Mouse (Mus musculus): ENCODE results near the gene Zfp462. TPM values are rescaled to one million over a fixed set of nuclear protein-coding genes. Genes with fewer than 3 reads are reported as not detected.
"Not testable (repeated sequence)": the region's sequence is repeated elsewhere in the genome, so short reads cannot be mapped to it uniquely, and the experiment has no call there.

The Zfp462 gene
- not detected in 3 replicates for total RNA-seq (2017)

DNA sequence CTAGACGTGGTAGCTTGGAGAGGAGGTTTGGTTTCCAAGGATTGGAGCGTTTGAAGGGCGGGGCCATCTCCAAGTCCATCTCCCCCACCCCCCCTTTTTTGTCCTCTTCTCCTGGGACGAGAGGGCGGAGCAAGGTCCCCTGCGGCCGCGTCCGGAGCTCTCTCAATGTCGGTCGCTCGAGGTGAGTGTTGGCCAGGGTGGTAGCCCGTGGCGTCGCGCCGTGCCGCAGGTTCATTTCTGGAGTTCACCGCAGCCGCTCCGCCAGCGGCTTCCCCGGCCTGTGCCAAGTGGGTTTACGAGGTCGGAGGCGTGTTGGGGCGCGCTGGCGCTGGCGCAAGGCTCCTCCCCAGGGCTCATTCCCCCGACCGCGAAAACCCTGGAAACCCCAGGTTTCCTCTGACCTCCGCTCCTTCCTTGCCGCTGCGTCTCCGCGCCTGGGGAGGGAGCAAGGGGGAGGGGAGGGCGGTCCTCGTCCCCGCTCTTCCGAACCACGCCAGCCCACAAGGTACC lies at the start of gene Zfp462:
Gene Zfp462, plus strand, starts transcription at position 128 of the 510 bp plus-strand sequence.
- ATAC-seq (replicated peaks; ENCODE audit: insufficient number of reproducible peaks, low FRiP score, low TSS enrichment, poor library complexity, severe bottlenecking) = no peak

DNA sequence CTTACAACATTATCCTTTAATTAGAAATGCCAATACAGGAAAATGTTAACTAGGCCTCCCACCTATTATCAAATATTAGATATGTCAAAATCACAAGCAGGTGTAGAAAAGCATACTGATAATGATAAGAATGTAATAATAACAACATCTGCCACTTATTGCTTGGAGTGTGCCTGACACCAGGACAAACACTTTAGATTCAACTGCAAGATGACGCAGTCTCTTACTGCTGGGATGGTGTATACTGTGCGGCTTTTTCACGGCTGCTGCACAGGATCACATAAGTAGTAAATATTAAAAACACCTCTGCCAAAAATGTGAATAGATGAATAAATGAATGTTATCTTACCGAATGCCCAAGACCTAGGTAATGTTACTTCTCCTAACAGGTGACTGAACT lies 48.8 kb upstream of the Zfp462 start:
- no peak for ATAC-seq (replicated peaks; ENCODE audit: insufficient number of reproducible peaks, low FRiP score, low TSS enrichment, poor library complexity, severe bottlenecking)

DNA sequence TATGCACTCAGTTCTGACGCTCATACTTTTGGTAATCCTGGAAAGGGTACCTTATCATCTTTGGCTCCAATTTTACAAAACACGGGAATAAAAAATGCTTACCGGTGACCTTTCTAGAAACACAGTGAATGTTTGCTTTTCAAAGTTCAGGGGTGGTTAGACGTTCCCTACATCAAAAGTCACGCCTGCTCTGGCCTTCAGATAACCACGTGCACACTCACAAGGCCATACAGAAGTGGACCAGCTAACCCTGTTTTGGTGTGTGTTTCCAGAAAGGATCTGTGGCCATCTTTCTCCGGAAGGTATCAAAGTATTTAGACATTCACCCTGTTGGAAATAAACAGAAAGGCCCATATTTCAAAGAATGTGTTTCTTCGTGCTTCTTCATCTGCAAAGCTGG lies 40.2 kb upstream of the Zfp462 start:
- ATAC-seq (replicated peaks; ENCODE audit: insufficient number of reproducible peaks, low FRiP score, low TSS enrichment, poor library complexity, severe bottlenecking) = no peak

DNA sequence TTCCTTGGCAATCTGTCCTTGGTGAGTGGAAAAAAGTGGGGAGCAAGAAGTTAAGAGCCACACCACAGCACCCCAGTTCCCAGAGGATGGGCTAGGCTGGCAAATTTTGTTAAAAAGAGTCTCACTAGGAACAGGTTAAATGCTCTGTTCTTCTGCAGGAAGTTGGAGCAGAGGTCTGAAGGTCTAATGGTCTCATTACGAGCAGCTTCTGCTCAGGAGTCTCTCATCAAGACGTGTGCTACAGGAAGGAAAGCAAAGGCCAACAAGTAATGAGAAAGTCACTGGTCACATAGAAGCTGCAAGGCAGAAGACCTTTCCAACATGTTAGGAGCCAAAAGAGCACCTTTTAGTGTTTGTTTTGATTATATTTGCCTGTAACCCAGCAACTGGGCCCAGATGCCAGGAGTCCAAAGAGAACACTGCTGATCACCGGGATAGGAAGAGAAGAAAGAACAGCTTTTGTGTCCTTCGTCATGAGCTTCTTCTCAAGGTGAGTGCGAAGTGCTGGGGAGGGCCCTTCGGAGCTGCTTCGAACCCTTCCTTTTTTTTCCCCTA lies 39.4 kb upstream of the Zfp462 start:
- no peak for ATAC-seq (replicated peaks; ENCODE audit: insufficient number of reproducible peaks, low FRiP score, low TSS enrichment, poor library complexity, severe bottlenecking)

DNA sequence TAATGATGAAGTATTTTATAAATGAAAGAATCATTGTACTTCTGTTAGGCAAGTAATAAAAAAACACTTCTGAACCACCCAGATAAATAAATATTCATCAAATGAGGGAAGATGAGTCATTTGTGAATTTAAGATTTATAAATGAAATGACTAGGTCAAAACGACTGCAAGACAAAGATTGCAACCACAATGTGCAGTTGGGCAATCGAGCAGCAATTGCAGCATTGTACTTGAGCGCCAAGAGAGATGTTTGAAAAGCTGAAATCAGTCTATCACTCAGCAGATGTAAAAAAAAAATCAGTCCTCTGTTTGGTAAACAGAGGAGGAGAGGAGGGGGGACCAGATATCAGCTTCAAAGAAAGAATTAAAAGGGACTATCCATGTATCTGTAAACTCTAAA lies 34.5 kb upstream of the Zfp462 start:
- ATAC-seq (replicated peaks; ENCODE audit: insufficient number of reproducible peaks, low FRiP score, low TSS enrichment, poor library complexity, severe bottlenecking) = no peak

DNA sequence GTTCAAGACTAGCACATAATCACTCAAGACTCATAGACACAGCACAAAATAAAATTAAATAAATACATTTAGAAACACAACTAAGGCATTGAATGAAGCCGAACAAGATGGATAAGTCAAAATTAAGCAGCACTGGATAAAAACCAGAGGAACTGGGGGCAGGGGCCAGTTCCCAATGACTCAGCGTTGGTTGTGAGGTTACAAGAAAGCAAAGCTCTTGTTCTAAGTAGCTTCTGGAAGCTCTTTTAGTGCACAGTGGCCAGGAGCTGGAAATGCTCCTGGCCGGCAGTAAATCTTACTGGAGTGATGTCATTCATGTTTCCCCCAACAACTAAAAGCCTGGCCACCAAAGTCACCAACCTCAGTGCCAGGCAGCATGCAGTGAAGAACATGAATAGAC lies 26.6 kb upstream of the Zfp462 start:
- no peak for ATAC-seq (replicated peaks; ENCODE audit: insufficient number of reproducible peaks, low FRiP score, low TSS enrichment, poor library complexity, severe bottlenecking)

DNA sequence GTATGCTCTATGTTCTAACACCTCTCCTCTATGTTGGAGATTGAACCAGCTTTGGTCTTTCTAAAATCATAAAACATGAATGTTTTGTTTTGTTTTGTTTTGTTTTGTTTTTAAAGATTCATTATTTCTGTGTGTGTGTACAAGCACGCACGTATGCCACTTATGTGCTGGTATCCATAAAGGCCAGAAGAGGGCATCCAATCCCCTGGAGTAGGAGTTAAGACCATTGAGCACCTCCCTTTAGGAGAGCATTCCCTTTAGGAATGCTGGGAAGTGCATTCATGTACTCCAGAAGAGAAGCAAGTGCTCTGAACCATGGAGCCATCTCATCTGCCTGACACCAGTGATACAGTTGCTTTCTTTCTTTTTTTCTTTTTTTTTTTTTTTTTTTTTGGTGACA lies 21.5 kb upstream of the Zfp462 start:
- no peak for ATAC-seq (replicated peaks; ENCODE audit: insufficient number of reproducible peaks, low FRiP score, low TSS enrichment, poor library complexity, severe bottlenecking)

DNA sequence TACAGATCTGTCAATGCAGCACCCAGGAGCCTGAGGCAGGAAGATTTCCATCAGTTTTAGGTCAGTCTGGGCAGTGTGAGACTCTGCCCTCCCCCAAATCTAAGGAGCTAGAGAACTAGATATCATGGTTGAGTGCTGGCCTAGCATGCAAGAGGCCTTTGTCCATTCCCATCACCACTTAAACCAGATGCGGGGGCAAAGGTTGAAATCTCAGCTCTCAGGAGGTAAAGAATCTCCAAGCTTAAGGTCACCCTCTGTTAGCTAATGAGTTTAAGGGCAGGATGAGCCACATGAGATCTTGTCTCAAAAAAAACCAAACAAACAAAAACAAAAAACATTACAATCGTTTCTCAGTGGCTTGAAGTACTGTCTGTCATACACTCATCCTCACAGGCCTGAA lies 20.5 kb upstream of the Zfp462 start:
- no peak for ATAC-seq (replicated peaks; ENCODE audit: insufficient number of reproducible peaks, low FRiP score, low TSS enrichment, poor library complexity, severe bottlenecking)

DNA sequence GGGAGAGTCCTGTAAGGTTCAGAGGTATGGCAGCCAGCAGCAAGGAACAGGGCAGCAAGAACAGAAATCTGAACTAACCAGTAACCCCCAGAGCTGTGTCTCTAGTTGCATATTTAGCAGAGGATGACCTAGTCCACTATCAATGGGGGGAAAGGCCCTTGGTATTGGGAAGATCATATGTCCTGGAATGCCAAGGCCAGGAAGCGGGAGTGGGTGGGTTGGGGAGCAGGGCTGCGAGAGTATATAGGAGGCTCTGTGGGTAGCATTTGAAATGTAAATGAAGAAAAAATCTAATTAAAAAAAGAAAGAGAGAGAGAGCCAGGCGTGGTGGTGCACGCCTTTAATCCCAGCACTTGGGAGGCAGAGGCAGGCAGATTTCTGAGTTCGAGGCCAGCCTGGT lies 18.4 kb upstream of the Zfp462 start:
- not testable (repeated sequence) for ATAC-seq (replicated peaks; ENCODE audit: insufficient number of reproducible peaks, low FRiP score, low TSS enrichment, poor library complexity, severe bottlenecking)

DNA sequence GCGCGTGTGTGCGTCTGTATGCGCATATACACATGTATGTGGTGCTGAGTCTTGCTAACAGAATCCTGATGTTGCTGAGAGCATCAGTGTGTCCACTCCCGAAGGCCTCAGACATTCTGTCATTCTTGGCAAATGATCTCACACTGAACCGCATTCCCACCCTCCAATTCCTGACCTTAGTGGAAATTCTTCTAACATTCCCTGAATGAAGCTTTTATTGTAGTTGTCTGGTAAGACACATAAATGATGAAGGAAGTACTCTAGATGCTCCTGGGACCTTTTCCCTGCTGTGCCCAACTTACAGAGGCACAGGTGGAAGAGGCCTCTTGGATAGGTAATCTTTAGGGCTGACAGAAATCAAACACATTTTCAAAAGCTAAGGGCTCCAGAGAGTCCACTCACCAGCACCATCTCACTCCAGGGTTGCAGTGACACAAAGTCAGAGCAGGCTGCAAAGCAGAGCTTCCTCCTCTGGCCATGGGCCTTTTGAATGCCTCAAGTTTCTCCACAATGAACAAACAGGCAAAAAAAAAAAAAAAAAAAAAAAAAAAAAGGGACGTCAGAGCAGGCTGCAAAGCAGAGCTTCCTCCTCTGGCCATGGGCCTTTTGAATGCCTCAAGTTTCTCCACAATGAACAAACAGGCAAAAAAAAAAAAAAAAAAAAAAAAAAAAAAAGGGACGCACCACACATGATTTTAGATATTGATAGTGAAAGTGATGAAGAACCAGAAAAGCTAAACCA lies 17.4 kb upstream of the Zfp462 start:
- ATAC-seq (replicated peaks; ENCODE audit: insufficient number of reproducible peaks, low FRiP score, low TSS enrichment, poor library complexity, severe bottlenecking) = not testable (repeated sequence)

DNA sequence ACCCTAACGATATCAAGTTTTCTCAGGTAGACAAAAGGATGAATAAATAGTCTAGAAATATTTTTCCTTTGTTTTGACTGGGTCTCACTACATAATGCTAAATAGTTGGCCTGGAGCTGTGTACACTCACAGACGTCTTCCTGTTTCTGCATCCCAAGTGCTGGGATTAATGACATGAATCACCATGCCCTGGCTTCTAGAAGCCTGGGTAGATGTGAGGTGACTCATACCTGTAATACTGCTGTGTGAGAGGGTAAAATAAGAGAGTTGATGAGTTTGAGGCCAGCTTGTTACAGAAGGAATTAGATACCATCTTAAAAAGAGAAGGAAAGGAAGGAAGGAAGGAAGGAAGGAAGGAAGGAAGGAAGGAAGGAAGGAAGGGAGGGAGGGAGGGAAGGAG lies 15.2 kb upstream of the Zfp462 start:
- no peak for ATAC-seq (replicated peaks; ENCODE audit: insufficient number of reproducible peaks, low FRiP score, low TSS enrichment, poor library complexity, severe bottlenecking)

DNA sequence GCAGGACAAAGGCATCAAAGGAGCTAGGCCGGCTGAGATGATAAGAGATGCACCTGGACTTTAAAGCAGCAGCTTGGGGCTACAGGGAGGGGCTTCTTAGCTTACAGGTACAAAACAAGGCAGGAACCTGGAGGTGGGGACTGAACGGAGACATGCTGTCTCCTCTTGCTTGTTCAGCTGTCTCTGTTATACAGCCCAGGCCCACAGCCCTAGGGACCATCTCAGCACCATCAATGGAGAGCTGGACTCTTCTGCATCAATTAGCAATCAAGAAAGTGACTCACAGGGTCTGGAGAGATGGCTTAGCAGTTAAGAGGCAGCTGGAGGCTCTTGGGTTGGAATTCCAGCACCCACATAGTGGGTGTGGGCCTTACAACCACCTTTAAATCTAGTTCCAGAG lies 12.2 kb upstream of the Zfp462 start:
- no peak for ATAC-seq (replicated peaks; ENCODE audit: insufficient number of reproducible peaks, low FRiP score, low TSS enrichment, poor library complexity, severe bottlenecking)

DNA sequence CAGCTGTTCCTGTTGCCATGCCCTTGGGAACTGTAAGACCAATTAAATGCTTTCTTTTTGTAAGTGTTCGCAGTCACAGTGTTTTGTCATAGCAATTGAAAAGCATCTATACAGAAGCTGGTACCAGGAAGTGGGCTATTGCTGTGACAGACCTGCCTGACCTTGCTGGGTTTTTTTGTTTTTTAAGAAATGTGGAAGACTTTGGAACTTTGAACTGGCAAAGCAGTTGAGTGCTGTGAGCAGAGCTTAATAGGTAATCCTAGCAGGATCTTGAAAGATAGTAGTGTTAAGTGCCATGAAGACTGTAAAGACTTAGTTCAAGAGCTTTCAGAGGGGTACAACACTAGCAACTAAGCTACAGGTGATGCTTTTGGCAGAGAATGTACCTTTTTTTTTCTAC lies 7.7 kb upstream of the Zfp462 start:
- no peak for ATAC-seq (replicated peaks; ENCODE audit: insufficient number of reproducible peaks, low FRiP score, low TSS enrichment, poor library complexity, severe bottlenecking)

DNA sequence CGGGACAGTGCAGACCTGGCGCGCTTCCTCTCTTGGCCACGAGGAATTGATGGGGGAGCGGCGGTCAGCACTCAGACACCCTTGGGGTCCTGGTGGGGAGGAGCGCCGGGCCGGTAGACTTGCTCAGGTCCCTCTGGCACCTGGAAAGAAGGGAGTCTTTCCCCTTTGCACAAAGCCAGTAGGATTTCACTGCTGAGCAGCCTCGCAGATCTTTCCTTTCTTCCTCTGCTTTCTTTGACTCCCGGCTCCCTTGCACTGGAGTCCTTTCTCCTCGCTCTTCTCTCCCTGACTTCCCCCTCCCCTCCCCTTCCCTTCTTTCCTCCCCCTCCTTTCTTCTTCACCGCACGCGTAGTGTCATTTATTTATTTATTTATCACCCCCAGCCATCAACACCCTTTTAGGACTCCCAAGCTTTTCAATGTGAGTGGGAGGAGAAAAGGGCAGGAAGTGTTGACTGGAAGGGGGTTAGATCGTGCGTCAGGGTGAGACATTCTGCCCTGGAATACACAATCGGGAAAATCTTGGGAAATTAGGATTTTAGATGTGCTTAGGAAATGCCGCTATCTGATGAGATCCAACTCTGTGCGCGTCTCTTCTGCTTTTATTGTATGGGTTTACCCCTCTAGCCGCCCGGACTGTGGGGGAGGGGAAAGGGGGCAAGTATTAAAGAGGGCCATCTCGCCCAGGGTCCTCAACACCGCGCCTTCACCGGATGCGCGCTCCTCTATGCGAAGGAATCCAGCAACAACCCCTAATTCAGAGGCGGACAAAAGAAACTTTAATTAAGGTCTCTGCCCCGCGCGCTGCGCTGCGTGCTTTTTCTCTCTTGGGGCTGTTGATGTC lies 976 bp downstream of the Zfp462 start:
- ATAC-seq (replicated peaks; ENCODE audit: insufficient number of reproducible peaks, low FRiP score, low TSS enrichment, poor library complexity, severe bottlenecking) = no peak

DNA sequence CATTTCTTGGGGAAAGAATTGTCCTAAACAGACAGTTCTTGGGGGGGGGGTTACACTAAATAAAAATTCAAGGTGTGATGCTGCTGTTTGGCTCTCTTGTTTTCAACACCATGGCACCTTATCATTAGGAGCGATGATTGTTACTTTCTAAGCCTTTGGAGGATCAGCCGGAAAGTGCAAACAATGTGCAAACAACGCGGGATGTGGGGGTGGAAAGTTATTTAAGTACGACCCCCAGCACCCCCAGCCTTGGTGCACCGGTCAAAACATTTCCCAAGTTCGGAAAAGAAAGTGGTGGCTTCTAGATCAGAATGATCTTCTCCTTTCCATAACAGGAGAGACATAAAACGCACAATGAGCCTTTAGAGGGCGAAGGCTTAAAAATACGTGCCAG lies 1.8 kb downstream of the Zfp462 start:
- no peak for ATAC-seq (replicated peaks; ENCODE audit: insufficient number of reproducible peaks, low FRiP score, low TSS enrichment, poor library complexity, severe bottlenecking)

DNA sequence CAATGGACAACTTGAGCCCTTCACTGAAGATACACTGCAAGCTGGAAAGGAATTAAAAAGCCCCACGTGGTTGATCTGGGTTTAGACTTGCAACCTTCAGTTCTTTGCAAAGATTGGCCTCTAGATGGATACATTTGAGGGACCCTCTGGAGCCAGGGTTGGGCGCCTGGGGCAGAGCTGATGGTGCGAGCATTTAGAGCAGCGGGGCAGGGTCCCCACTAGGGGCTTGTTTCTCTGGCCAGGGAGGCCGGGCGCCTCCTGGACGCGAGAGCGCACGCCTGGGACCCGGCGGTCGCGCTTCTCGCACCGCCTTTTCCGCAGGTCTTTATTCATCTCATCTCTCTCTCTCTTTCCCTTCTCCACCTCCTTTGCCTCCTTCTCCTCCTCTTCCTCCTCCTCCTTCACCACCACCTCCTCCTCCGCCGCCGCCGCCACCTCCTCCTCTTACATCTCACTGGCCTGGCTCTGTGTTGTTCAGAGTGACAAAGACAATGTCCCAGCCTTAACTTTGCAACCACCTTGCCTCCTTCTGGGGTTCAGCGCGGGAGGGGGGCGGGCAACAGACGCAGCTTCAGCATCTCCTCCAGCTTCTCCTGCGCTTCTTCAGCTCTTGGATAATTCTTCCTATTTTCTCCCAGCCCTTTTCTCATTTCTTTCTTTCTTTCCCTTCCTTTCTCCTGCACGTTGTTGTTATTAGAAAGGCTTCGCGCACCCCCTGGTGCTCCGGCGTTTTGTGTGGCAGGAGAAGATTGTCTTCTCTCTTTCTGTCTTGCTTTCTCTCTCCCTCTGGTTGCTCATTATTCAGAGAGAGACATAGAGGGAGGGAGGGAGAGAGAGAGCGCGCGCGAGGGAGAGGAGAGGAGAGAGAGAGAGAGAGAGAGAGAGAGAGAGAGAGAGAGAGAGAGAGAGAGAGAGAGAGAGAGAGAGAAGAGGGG lies 2.5 kb downstream of the Zfp462 start:
- ATAC-seq (replicated peaks; ENCODE audit: insufficient number of reproducible peaks, low FRiP score, low TSS enrichment, poor library complexity, severe bottlenecking) = no peak

DNA sequence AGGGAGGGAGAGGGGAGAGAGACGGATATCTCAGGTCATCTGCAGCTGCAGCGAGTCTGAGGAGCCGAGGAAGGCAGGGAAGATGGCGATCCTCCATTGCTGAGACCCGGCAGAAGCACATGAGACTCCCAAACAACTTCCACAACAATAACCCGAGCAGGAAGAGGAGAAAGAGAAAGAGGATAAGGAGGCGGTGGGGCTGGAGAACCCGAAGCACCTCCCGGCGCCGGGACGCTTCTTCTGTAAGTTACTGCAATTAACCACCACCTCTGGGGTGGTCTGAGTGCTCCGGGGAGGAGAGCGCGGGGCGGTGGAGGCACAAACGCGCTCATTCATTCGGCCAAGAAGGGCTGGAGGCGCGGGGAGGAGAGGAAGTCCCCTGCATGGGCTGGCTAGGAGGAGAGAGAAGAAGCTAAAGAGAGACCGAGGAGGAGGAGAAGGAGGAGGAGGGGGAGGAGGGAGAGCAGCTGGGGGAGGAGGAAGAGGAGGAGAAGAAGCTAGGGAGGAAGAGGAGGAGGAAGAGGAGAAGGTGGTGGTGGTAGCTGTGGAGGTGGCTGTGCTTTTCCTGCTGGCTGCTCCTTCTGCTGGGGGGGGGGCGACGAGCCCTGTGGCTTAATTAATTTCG lies 3.3 kb downstream of the Zfp462 start:
- no peak for ATAC-seq (replicated peaks; ENCODE audit: insufficient number of reproducible peaks, low FRiP score, low TSS enrichment, poor library complexity, severe bottlenecking)
